Mouse (Mus musculus) midbrain, embryonic 15.5 days (tissue): Measurements from ENCODE around the gene Tfr2. TPM values are rescaled to one million over a fixed set of nuclear protein-coding genes. Genes with fewer than 3 reads are reported as not detected.

Source experiments
- ATAC-seq: fragments of 200-750 bp; cut with Nextera tagmentation; replicated peaks from 2 replicates; pipeline ENCODE4 v1.8.0; 2017; ENCODE audit warnings: moderate TSS enrichment
- H3K27ac ChIP-seq: fragments of 300-500 bp; sonication (generic); 2 replicates; pipeline ENCODE4 v1.5.1; 2015; ENCODE audit warnings: mild to moderate bottlenecking, inconsistent platforms
- H3K27me3 ChIP-seq: fragments of 300-500 bp; sonication (generic); replicated peaks from 2 replicates; pipeline ENCODE4 v1.6.1; 2015; ENCODE audit warnings: inconsistent platforms
- H3K36me3 ChIP-seq: fragments of 300-500 bp; sonication (generic); replicated peaks from 2 replicates; pipeline ENCODE4 v1.6.1; 2015; ENCODE audit warnings: inconsistent platforms
- H3K4me1 ChIP-seq: fragments of 300-500 bp; sonication (generic); 2 replicates; pipeline ENCODE4 v1.6.1; 2015; ENCODE audit warnings: inconsistent platforms
- H3K4me2 ChIP-seq: fragments of 300-500 bp; sonication (generic); 2 replicates; pipeline ENCODE4 v1.6.1; 2015; ENCODE audit warnings: inconsistent platforms, mild to moderate bottlenecking, moderate library complexity
- H3K4me3 ChIP-seq: fragments of 300-500 bp; sonication (generic); 2 replicates; pipeline ENCODE4 v1.5.1; 2015; ENCODE audit warnings: mild to moderate bottlenecking, inconsistent platforms
- H3K9ac ChIP-seq: fragments of 300-500 bp; sonication (generic); 2 replicates; pipeline ENCODE4 v1.6.1; 2015; ENCODE audit warnings: mild to moderate bottlenecking, inconsistent platforms
- H3K9me3 ChIP-seq: fragments of 300-500 bp; sonication (generic); 2 replicates; pipeline ENCODE4 v1.6.1; 2016; ENCODE audit warnings: inconsistent platforms
- WGBS: fragments of 180-500 bp; shearing (Covaris S2); methylation state at CpG from one replicate; pipeline ENCODE4 v1.1.7; 2015; ENCODE audit warnings: mixed read lengths; 5-methylcytosine and 5-hydroxymethylcytosine counted together
- polyA plus RNA-seq: library from polyadenylated mRNA; unstranded; fragments of >200 nt; fragmentation: Nextera tagmentation; extraction: Ambion mirVana; gene quantifications from 2 replicates; pipeline ENCODE4 v1.2.1, GENCODE M21; 2015

The Tfr2 gene
- polyA plus RNA-seq, 1 experiment from 2014 or later: 6.2 TPM

DNA sequence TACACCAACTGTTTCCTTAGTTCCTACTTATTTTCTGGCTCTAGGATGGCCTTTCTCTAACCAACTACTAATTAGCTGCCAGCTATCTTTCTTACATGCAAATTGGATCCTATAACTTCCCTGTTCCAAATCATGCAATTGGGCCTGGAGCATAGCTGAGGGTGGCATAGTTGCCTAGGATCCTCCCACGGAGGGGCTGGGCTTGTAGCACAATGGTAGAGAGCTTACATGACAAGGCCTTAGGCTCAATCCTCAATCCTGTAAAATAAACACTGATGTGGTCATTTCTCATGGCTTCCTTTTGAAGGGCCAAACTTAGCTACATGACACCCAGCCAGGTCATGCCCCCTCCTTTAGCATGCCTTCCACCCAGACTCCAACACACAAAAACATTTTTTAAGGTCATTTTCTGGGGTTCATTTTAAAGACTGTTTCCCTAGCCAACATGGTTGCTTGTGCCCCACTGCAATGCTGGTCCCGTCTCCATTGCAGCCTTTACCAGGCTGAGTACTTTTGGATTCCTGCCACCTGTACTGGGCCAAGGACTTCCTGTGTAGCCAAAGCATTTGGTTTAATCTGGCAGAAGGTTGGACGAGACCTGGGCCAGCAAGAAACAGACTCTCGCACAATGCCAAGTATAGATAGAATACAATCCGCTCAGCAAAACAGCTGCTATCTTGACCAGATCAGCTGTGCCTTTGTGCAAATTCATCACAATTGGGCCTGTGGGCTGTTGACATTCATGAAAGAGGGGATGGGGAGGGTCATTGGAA, 27.7 kb upstream of the Tfr2 start:
- Histone ChIP-seq H3K9me3 (no peaks in the 10 kb centered on the region), H3K9ac (no peak overlapping the region), H3K4me2 (no peak overlapping the region), H3K36me3 (no peaks in the 10 kb centered on the region), H3K27ac (no peak overlapping the region), H3K4me3 (no peak overlapping the region), H3K27me3 (no peaks in the 10 kb centered on the region), H3K4me1 (no peaks in the 10 kb centered on the region)
- no peak for ATAC-seq
- 72% methylated on average over 5 of the region's 5 CpGs for WGBS

DNA sequence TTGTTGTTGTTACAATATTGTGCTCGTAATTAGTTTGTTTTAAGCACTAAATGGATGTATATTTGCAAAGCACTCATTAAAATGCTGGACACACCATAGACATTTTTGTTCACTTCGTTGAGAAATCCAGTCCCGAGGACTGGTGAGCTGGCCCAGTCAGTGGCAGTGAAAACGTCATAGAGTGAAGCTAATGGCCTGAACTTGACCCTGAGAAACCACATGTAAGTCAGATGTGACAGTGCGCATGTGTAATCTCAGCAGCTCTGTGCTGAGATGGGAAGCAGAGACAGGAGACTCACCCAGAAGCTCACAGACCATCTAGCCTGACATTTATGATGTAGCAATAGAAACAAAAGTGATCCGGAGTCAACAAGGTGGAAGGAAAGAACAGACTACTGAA, 24.7 kb upstream of the Tfr2 start:
- Histone ChIP-seq H3K27ac (no peak overlapping the region), H3K4me2 (no peak overlapping the region), H3K36me3 (no peaks in the 10 kb centered on the region), H3K9me3 (no peaks in the 10 kb centered on the region), H3K4me1 (no peaks in the 10 kb centered on the region), H3K27me3 (no peaks in the 10 kb centered on the region), H3K9ac (no peak overlapping the region), H3K4me3 (no peak overlapping the region)
- WGBS: 73% methylated on average over 6 of the region's 6 CpGs
- ATAC-seq: no peak

DNA sequence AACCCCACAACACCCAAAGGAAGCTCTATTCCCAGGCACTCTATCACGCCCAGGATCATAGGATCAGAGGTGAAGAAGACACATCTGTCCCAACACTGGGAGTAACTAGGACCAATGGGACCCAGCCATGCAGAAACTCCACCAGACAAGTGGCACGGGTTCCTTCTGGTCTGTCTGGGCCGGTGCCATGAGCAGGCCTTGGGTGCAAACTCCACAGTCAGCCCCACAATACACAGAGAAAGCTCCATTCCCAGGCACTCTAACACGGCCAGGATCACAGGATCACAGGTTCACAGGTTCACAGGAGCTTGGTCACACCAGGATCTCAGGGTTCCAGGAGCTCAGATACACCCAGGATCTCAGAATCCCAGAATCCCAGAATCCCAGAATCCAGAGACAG, 24.0 kb upstream of the Tfr2 start:
- Histone ChIP-seq H3K4me1 (no peaks in the 10 kb centered on the region), H3K36me3 (no peaks in the 10 kb centered on the region), H3K9ac (no peak overlapping the region), H3K27me3 (no peaks in the 10 kb centered on the region), H3K27ac (no peak overlapping the region), H3K4me2 (no peak overlapping the region), H3K9me3 (no peaks in the 10 kb centered on the region), H3K4me3 (no peak overlapping the region)
- ATAC-seq: no peak
- WGBS: 76% methylated on average over 4 of the region's 4 CpGs

DNA sequence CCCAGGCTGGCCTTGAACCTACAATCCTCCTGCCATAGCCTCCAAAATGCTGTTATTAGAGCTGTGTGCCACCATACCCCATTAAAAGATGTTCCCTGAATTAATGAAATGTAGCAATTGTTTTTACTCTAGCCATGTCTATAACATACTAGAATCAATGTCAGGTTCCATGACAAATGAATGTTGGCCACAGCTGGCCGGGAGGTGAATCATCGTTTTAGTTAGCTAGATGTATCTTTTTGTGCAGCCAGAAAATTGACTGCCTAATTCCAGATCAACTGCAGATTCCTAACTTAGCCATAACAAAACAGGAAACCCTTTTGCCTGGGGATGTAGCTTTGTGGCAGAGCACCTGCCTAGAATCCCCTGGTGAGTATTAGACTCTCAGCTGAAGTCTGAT, 19.8 kb upstream of the Tfr2 start:
- 87% methylated on average over 2 of the region's 2 CpGs for WGBS
- Histone ChIP-seq H3K4me3 (no peak overlapping the region), H3K36me3 (no peaks in the 10 kb centered on the region), H3K9me3 (no peaks in the 10 kb centered on the region), H3K4me2 (no peak overlapping the region), H3K4me1 (peaks cover 14% of the 10 kb centered on the region), H3K9ac (no peak overlapping the region), H3K27me3 (no peaks in the 10 kb centered on the region), H3K27ac (no peak overlapping the region)
- no peak for ATAC-seq

DNA sequence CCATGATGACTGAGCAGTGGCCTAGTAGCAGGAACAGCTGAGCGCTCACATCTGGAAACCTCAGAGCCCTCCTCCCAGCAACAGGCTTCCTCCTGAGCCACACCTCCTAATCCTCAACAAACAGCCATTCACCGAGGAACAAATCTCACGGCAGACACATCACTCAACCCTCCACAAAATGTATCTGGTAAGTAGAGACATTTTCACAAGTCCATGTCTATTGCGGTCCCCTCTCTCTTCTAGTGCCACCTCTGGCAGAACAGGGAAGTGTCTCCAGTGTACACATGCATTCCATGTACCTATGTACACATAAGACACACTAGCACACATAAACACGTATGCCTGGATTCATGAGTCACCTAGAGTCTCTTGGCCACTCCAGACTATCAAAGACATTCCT, 18.5 kb upstream of the Tfr2 start:
- H3K4me1 ChIP-seq: peaks cover 21% of the 10 kb centered on the region
- no peak overlapping the region for H3K4me3 ChIP-seq
- H3K4me2 ChIP-seq: no peak overlapping the region
- no peaks in the 10 kb centered on the region for H3K9me3 ChIP-seq
- no peaks in the 10 kb centered on the region for H3K36me3 ChIP-seq
- no peaks in the 10 kb centered on the region for H3K27me3 ChIP-seq
- ATAC-seq: no peak
- WGBS: 61% methylated on average over 5 of the region's 5 CpGs
- H3K9ac ChIP-seq: no peak overlapping the region
- H3K27ac ChIP-seq: no peak overlapping the region

DNA sequence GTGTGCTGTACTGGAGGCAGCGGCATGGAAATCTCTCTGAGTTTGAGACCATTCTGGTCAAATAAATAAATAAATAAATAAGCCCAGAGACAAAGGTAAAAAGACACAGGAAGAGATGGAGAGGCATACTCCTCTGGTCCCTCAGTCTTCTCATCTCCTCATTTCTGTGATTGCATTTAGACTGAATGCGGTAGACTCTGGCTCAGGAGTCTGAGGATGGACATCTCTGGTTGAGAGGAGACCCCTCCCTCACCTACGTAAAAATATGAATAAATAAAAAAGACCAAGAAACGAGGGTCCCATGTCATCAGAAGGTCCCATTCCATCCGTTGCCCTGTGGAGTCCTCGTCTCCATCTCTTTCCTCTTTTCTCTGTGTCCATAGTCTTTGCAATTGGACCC, 16.6 kb upstream of the Tfr2 start:
- H3K36me3 ChIP-seq: no peaks in the 10 kb centered on the region
- peak overlapping the region; percentile 82 for H3K4me2 ChIP-seq
- H3K4me3 ChIP-seq: peak overlapping the region; percentile 81
- ATAC-seq: peak; percentile 62; the same call in 1 of the 2 replicates
- H3K27ac ChIP-seq: peak overlapping the region; percentile 82
- H3K9ac ChIP-seq: peak overlapping the region; percentile 84
- H3K27me3 ChIP-seq: no peaks in the 10 kb centered on the region
- H3K4me1 ChIP-seq: peaks cover 21% of the 10 kb centered on the region
- no peaks in the 10 kb centered on the region for H3K9me3 ChIP-seq
- WGBS: 18% methylated on average over 6 of the region's 6 CpGs

DNA sequence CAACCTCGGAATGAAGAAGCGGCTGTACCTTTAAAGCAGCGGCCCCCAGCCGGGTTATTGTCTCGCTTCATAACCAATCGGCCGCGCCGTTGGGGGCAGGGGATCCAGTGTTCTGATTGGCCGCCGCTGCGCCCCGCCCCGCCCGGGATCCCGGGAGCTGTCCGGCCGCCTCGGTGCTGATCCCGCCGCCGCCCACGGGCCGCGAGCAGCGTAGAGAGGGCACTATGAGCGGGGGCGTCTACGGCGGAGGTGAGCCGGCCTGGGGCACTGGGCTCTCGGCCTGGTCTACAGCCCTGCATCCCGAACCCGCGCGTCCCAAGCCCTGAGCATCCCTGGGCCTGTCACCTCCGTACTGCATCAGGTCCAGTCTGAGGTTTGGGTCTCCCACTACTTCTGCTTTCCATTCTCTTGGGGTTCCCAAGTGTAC, 16.2 kb upstream of the Tfr2 start, which contains the start of gene Actl6b:
Actl6b (plus strand) TSS at position 107 of the 427 bp plus-strand sequence.
- under 1% methylated on average over 37 of the region's 37 CpGs for WGBS
- H3K4me2 ChIP-seq: peak within 1 kb of the TSS; percentile 82
- no peaks in the 10 kb centered on the region for H3K27me3 ChIP-seq
- peak within 1 kb of the TSS; percentile 82 for H3K27ac ChIP-seq
- no peaks in the 10 kb centered on the region for H3K9me3 ChIP-seq
- H3K36me3 ChIP-seq: no peaks in the 10 kb centered on the region
- H3K4me1 ChIP-seq: peaks cover 21% of the 10 kb centered on the region
- peak within 1 kb of the TSS; percentile 81 for H3K4me3 ChIP-seq
- peak within 1 kb of the TSS; percentile 84 for H3K9ac ChIP-seq
- ATAC-seq: peak; percentile 96

DNA sequence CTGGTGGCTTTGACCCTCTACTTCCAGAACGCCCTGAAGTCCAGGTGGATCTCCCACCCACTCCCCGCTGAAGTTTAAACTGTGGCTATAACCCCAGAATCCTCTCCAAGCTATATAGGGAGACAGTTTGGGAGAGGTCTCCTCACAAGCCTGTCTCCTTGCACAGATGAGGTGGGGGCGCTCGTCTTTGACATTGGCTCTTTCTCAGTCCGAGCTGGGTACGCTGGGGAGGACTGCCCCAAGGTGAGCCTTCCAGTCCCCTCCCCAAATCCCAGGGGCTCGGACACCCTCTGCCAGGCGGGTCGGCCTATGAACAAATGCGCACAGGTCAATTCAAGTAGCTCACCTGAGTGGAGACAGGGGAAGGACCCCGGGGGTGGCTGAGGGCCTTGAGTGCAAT, 15.7 kb upstream of the Tfr2 start:
- Histone ChIP-seq H3K9me3 (no peaks in the 10 kb centered on the region), H3K4me1 (peaks cover 21% of the 10 kb centered on the region), H3K4me3 (peak overlapping the region; percentile 81), H3K36me3 (no peaks in the 10 kb centered on the region), H3K27me3 (no peaks in the 10 kb centered on the region), H3K4me2 (peak overlapping the region; percentile 82), H3K9ac (peak overlapping the region; percentile 84), H3K27ac (peak overlapping the region; percentile 82)
- ATAC-seq: peak; percentile 44
- WGBS: 53% methylated on average over 11 of the region's 11 CpGs

DNA sequence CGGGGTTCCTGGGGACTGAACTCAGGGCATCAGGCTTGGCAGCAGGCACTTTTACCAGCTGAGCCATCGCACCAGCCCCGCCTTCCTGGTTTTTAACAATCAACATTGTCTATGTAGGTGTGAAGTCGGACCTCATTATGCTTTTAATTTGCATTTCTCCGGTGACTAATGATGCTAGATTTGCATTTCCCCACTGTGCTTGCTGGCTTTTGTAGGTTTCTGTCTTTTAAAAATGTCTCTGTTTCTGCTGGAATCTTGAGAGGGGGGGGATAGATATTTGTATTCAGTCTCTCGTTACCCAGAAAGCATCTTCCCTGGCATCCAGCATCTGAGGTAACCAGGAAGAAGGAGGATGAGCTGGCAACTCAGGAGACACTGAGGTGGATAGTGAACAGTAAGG, 8.1 kb upstream of the Tfr2 start:
- H3K9ac ChIP-seq: no peak overlapping the region
- no peaks in the 10 kb centered on the region for H3K27me3 ChIP-seq
- no peaks in the 10 kb centered on the region for H3K9me3 ChIP-seq
- H3K36me3 ChIP-seq: peaks cover 8% of the 10 kb centered on the region
- H3K4me3 ChIP-seq: no peak overlapping the region
- H3K4me2 ChIP-seq: no peak overlapping the region
- 67% methylated on average over 6 of the region's 6 CpGs for WGBS
- H3K4me1 ChIP-seq: no peaks in the 10 kb centered on the region
- no peak for ATAC-seq
- no peak overlapping the region for H3K27ac ChIP-seq

DNA sequence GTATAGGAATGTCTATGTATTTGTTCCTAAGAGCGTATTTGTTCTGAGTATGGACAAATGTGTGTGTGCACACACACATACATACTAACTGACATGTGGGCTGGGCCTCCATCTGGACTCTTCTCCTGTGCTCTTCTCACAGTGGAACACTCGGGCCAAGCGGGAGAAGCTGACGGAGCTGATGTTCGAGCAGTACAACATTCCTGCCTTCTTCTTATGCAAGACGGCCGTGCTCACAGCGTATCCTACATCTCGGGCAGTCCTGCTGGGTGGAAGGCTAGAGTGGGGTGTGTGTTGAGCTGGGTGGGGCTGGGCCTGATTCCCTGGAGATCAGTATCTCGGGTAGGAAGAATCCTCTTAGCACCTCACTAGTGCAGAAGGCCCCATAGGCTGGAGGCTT, 6.7 kb upstream of the Tfr2 start:
- no peak for ATAC-seq
- WGBS: 77% methylated on average over 10 of the region's 10 CpGs
- Histone ChIP-seq H3K27me3 (no peaks in the 10 kb centered on the region), H3K9ac (no peak overlapping the region), H3K27ac (no peak overlapping the region), H3K4me1 (no peaks in the 10 kb centered on the region), H3K4me3 (no peak overlapping the region), H3K9me3 (no peaks in the 10 kb centered on the region), H3K36me3 (peaks cover 15% of the 10 kb centered on the region), H3K4me2 (no peak overlapping the region)

DNA sequence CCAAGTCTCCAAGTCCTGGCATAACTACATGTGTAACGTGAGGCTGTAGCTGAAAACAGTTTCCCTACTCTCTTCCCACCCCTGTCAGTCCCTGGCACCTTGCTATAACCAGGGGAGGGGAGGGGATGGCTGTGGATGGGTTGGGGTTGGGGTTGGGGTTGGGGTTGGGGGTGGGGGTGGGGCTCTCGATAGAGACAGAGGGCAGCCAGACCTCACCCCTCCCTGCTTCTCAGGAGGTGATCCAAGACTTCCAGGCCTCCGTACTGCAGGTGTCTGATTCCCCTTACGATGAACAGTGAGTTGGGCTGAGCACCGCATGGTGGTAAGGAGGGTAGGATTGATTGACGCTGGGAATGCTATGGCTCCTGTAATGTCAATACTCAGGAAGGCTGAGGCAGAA, 3.9 kb upstream of the Tfr2 start:
- no peaks in the 10 kb centered on the region for H3K4me1 ChIP-seq
- H3K27ac ChIP-seq: no peak overlapping the region
- no peak overlapping the region for H3K4me2 ChIP-seq
- peaks cover 12% of the 10 kb centered on the region for H3K36me3 ChIP-seq
- no peak overlapping the region for H3K4me3 ChIP-seq
- H3K9me3 ChIP-seq: no peaks in the 10 kb centered on the region
- H3K9ac ChIP-seq: no peak overlapping the region
- 66% methylated on average over 6 of the region's 6 CpGs for whole genome bisulfite sequencing
- H3K27me3 ChIP-seq: no peaks in the 10 kb centered on the region
- no peak for ATAC-seq

DNA sequence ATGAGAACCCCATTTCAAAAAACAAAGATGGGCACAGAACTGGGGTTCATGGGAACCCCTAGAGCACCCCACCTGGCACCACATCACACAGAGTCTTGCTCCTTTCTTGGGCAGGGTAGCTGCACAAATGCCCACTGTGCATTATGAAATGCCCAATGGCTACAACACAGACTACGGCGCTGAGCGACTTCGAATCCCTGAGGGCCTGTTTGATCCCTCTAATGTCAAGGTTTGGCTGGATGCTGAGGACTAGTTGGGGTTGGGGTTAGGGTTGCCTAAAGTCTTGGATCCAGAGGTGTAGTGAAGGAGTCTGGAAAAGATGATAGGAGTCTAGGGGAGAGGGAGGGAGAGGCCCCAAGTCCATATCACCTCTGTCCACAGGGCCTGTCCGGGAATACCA, 3.2 kb upstream of the Tfr2 start:
- Histone ChIP-seq H3K4me2 (no peak overlapping the region), H3K4me1 (no peaks in the 10 kb centered on the region), H3K36me3 (peaks cover 12% of the 10 kb centered on the region), H3K27me3 (no peaks in the 10 kb centered on the region), H3K9me3 (no peaks in the 10 kb centered on the region), H3K27ac (no peak overlapping the region), H3K9ac (no peak overlapping the region), H3K4me3 (no peak overlapping the region)
- 94% methylated on average over 5 of the region's 5 CpGs for WGBS
- no peak for ATAC-seq

DNA sequence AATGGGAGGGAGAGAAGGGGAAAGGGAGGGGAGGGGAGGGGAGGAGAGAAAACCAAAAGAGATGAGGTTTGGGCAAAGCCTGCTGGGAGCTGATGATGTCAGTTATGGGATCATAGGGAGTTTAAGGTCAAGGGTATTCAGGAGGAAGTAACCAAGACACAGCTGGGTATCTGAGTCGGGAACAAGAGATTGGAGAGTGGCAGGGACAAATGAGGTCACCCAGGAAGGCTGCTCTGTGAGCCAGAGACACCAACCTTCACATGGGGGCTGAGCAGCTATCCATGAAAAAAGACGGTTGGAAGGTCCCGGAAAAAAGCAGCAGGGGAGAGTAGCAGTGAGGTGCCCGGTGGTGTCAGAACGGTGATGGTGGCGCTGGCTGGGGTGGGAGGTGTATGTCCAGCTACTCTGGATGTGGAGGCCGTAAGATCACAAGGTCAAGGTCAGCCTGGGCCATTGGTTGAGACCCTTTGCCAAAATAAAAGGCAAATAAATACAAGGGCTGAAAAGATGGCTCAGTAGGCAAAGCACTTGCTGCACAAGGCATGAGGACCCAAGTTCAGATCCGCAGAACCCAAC, 1.3 kb upstream of the Tfr2 start:
- 85% methylated on average over 8 of the region's 8 CpGs for WGBS

More for the DNA sequence above, 1.3 kb upstream of the Tfr2 start:
- no peak overlapping the region for H3K4me2 ChIP-seq
- H3K9me3 ChIP-seq: no peaks in the 10 kb centered on the region
- H3K9ac ChIP-seq: no peak overlapping the region
- peaks cover 12% of the 10 kb centered on the region for H3K36me3 ChIP-seq
- H3K4me1 ChIP-seq: no peaks in the 10 kb centered on the region
- no peak for ATAC-seq
- H3K27me3 ChIP-seq: no peaks in the 10 kb centered on the region
- no peak overlapping the region for H3K4me3 ChIP-seq
- no peak overlapping the region for H3K27ac ChIP-seq
